Mouse (Mus musculus) gastrocnemius, postnatal 14 days (tissue): ENCODE measurements around the gene Neu1. TPM values are rescaled to one million over a fixed set of nuclear protein-coding genes. Genes with fewer than 3 reads are reported as not detected.
A peak's percentile ranks its signal among the peaks of the same experiment; 100 is the strongest.
"Not testable (repeated sequence)": the region's sequence is repeated elsewhere in the genome, so short reads cannot be mapped to it uniquely, and the experiment has no call there.

Experiments
- DNase-seq: peaks from one replicate; pipeline ENCODE4 v3.0.0; 2021; ENCODE audit warnings: mixed read lengths
- intact Hi-C: fragments of 180-260 bp; cut with DNase I; formaldehyde crosslinking; loops from one replicate; pipeline ENCODE4 v1.15.1; 2025; ENCODE audit warnings: low total_unique reads
- total RNA-seq, 2 experiments: library from RNA; stranded (reverse); gene quantifications; 2 replicates each; pipeline ENCODE4 v1.2.3; 2021

Neu1 gene
- total RNA-seq, 2 experiments from 2014 or later, result 8.0 to 8.3 TPM

- DNase-seq, intact Hi-C loops: not testable (repeated sequence)
Measured at GRCm38 (mm10) chr17:34958734-34959129, 27.7 kb downstream of the Neu1 start.

GRCm38 (mm10) chr17:34959130-34959778 lies 28.2 kb downstream of the Neu1 start, which contains the start of gene Hspa1b:
TSS of gene Hspa1b (minus strand) at chr17:34959238.
- intact Hi-C loops, result not testable (repeated sequence)
- peak; percentile 64 for DNase-seq

GRCm38 (mm10) chr17:34959881-34960515 lies 28.9 kb downstream of the Neu1 start:
- intact Hi-C loops, result no loop called here
- no peak for DNase-seq

- DNase-seq, result no peak
- intact Hi-C loops, result no loop called here
Measured at GRCm38 (mm10) chr17:34960702-34961493, 29.8 kb downstream of the Neu1 start.

GRCm38 (mm10) chr17:34962125-34962524 lies 31.1 kb downstream of the Neu1 start:
- DNase-seq, result no peak
- intact Hi-C loops, result no loop called here

GRCm38 (mm10) chr17:34962841-34963240 lies 31.8 kb downstream of the Neu1 start:
- intact Hi-C loops, result no loop called here
- no peak for DNase-seq

- intact Hi-C loops, result no loop called here
- no peak for DNase-seq
Measured at GRCm38 (mm10) chr17:34964640-34965049, 33.6 kb downstream of the Neu1 start.

GRCm38 (mm10) chr17:34965627-34966026 lies 34.6 kb downstream of the Neu1 start:
- no peak for DNase-seq
- intact Hi-C loops, result no loop called here

GRCm38 (mm10) chr17:34969822-34970221 lies 38.8 kb downstream of the Neu1 start, which contains the start of gene Gm20481:
TSS of gene Gm20481 (plus strand) at chr17:34969912.
- intact Hi-C loops, DNase-seq: not testable (repeated sequence)

GRCm38 (mm10) chr17:34970850-34971249 lies 39.8 kb downstream of the Neu1 start:
- intact Hi-C loops, DNase-seq: not testable (repeated sequence)

- intact Hi-C loops, DNase-seq: not testable (repeated sequence)
Measured at GRCm38 (mm10) chr17:34971694-34972068, 40.6 kb downstream of the Neu1 start.

GRCm38 (mm10) chr17:34972069-34972749 lies 41.2 kb downstream of the Neu1 start, which contains the start of the genes Hspa1a and Hspa1l:
TSS of gene Hspa1a (minus strand) at chr17:34972156.
TSS of gene Hspa1l (plus strand) at chr17:34972703.
- intact Hi-C loops, result not testable (repeated sequence)
- peak; percentile 82 for DNase-seq

GRCm38 (mm10) chr17:34975581-34976492 lies 44.8 kb downstream of the Neu1 start:
- no peak for DNase-seq
- intact Hi-C loops, result no loop called here

GRCm38 (mm10) chr17:34977000-34977399 lies 45.9 kb downstream of the Neu1 start:
- DNase-seq, result no peak

GRCm38 (mm10) chr17:34978239-34978638 lies 47.2 kb downstream of the Neu1 start:
- DNase-seq, result no peak
- intact Hi-C loops, result no loop called here

More at GRCm38 (mm10) chr17:34977000-34977399, 45.9 kb downstream of the Neu1 start:
- intact Hi-C loops, result no loop called here

- intact Hi-C loops, result loop anchor here (10.0 kb wide), 2 partner anchors 65 to 125 kb away; partner anchors contain the start of genes Nelfe, Skiv2l and Slc44a4
- no peak for DNase-seq
Measured at GRCm38 (mm10) chr17:34979631-34980030, 48.6 kb downstream of the Neu1 start.

- DNase-seq, result no peak
- intact Hi-C loops, result loop anchor here (10.0 kb wide), 2 partner anchors 66 to 126 kb away; partner anchors contain the start of genes Nelfe, Skiv2l and Slc44a4
Measured at GRCm38 (mm10) chr17:34980655-34981054, 49.6 kb downstream of the Neu1 start.

- intact Hi-C loops, result loop anchor here (10.0 kb wide), 2 partner anchors 67 to 127 kb away; partner anchors contain the start of genes Nelfe, Skiv2l and Slc44a4
- peak; percentile 91 for DNase-seq
Measured at GRCm38 (mm10) chr17:34981690-34982180, 50.7 kb downstream of the Neu1 start, which contains the start of gene Lsm2. TSS of gene Lsm2 (plus strand) at chr17:34981862.
